28 mouse cellular contexts compared by ENCODE assay signal in the genomic region with DNA sequence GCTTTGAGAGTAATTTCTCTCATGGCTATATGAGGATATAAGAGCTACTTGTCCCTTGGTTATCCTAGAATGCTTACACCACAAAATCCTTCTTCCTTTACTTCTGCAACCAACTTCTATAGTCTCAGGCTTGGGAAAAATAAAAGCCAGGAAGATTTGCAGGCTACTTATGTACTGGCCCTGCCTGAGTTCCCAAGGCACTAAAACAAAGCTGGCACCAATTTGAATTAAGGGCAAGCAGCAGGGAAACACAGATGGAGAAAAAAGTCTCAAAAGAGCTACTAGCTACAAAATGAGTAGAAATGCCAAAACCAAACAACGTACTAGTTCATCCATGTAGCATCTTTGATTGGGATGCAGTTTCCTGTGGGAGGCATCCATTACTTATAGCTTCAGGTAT.
"Had no signal": no experiment of that assay in that cellular context is flagged by ENCODE, and none has a peak within 500 bp of the region (broad histone marks: within the 10 kb centered on the region; RNA-seq: fewer than 3 reads in every experiment).

No protein-coding gene starts in this region.

- H3K36me3 ChIP-seq: heart, embryonic 13.5 days; heart, embryonic 15.5 days; hindbrain, embryonic 13.5 days; hindbrain, embryonic 15.5 days; kidney, embryonic 15.5 days; limb, embryonic 13.5 days; limb, embryonic 15.5 days; liver, embryonic 12.5 days had no signal

- H3K27me3 ChIP-seq: heart, embryonic 13.5 days; heart, embryonic 15.5 days; hindbrain, embryonic 13.5 days; hindbrain, embryonic 15.5 days; kidney, embryonic 15.5 days; limb, embryonic 13.5 days; limb, embryonic 15.5 days; liver, embryonic 12.5 days had no signal

- H3K9me3 ChIP-seq: heart, embryonic 13.5 days; heart, embryonic 15.5 days; hindbrain, embryonic 13.5 days; hindbrain, embryonic 15.5 days; kidney, embryonic 15.5 days; limb, embryonic 13.5 days; limb, embryonic 15.5 days; liver, embryonic 12.5 days had no signal

- ATAC-seq: hindbrain, postnatal 0 days; intestine, embryonic 16.5 days; liver, embryonic 12.5 days had no signal

- DNase-seq: gastrocnemius, adult 2 months; gastrocnemius, postnatal 10 days; gastrocnemius, postnatal 25 days; heart, adult 18-20 months; heart, postnatal 14 days; heart, postnatal 36 days; kidney, adult 11 months; kidney, adult 2 months; kidney, adult 9 months; kidney, postnatal 14 days; kidney, postnatal 36 days; layer of hippocampus, postnatal 36 days; left cerebral cortex, postnatal 4 days; lung, adult 18-20 months had no signal

- H3K9ac ChIP-seq: heart, embryonic 13.5 days; heart, embryonic 15.5 days; hindbrain, embryonic 13.5 days; hindbrain, embryonic 15.5 days; kidney, embryonic 15.5 days; limb, embryonic 13.5 days; limb, embryonic 15.5 days; liver, embryonic 12.5 days; liver, embryonic 14.5 days had no signal

- H3K4me1 ChIP-seq: hindbrain, embryonic 13.5 days; hindbrain, embryonic 15.5 days; kidney, embryonic 15.5 days; limb, embryonic 13.5 days; limb, embryonic 15.5 days; liver, embryonic 12.5 days had no signal

- H3K4me3 ChIP-seq: gastrocnemius, adult 2 months; heart, embryonic 13.5 days; heart, embryonic 15.5 days; hindbrain, embryonic 13.5 days; hindbrain, embryonic 15.5 days; kidney, embryonic 15.5 days; layer of hippocampus, adult 2 months; limb, embryonic 13.5 days; limb, embryonic 15.5 days; liver, embryonic 12.5 days had no signal

- H3K27ac ChIP-seq: gastrocnemius, adult 2 months; heart, embryonic 13.5 days; heart, embryonic 15.5 days; hindbrain, embryonic 13.5 days; hindbrain, embryonic 15.5 days; hindbrain, postnatal 0 days; kidney, embryonic 15.5 days; kidney, postnatal 0 days; layer of hippocampus, adult 2 months; limb, embryonic 13.5 days; limb, embryonic 15.5 days; liver, embryonic 12.5 days; liver, embryonic 14.5 days had no signal

- H3K4me2 ChIP-seq: heart, embryonic 11.5 days; heart, embryonic 13.5 days; heart, embryonic 15.5 days; hindbrain, embryonic 13.5 days; hindbrain, embryonic 15.5 days; kidney, embryonic 15.5 days; limb, embryonic 13.5 days; limb, embryonic 15.5 days; liver, embryonic 12.5 days had no signal
